Mouse (Mus musculus) embryonic stem cell, embryonic (primary cell): ENCODE results near the gene Shd.

Experiments
- CTCF ChIA-PET, 4 experiments: fragments of 300-600 bp in 2 of 4; fragments of 350-600 bp in 2 of 4; sonication (Branson Sonifier 250); formaldehyde crosslinking; loops; one replicate each; lab custom pipeline; 2022; ENCODE audit warnings: inconsistent platforms in 2 of 4; lab: Charles Lee
- POLR2A ChIA-PET, 4 experiments: fragments of 300-600 bp in 2 of 4; fragments of 350-600 bp in 2 of 4; sonication (Branson Sonifier 250); formaldehyde crosslinking; loops; one replicate each; lab custom pipeline; 2022; ENCODE audit warnings: antibody characterized with exemption in 4 of 4, inconsistent platforms in 1 of 4; lab: Charles Lee

Shd gene

GRCm38 (mm10) chr17:56008356-56009087 is 38.3 kb downstream of the Shd start:
- CTCF ChIA-PET = interaction anchor here (0.6 to 4.2 kb wide), 41 partner anchors 8 to 342 kb away, joined by 3 to 43 read pairs (median 4); partner anchors contain the start of genes Sh3gl1 (in 4 of the 4), Chaf1a (in 1 of the 4), Hdgfl2 (in 1 of the 4) and Kdm4b (in 1 of the 4)
- POLR2A ChIA-PET = interaction anchor here (0.6 to 5.3 kb wide), 78 partner anchors 8 to 538 kb away, joined by 3 to 97 read pairs (median 5); partner anchors contain the start of genes Sh3gl1 (in 4 of the 4), Yju2 (in 4 of the 4), Hdgfl2 (in 3 of the 4) and Chaf1a (in 2 of the 4)

GRCm38 (mm10) chr17:56009088-56009961 is 39.1 kb downstream of the Shd start:
- CTCF ChIA-PET = interaction anchor here (0.5 to 4.2 kb wide), 65 partner anchors 8 to 525 kb away, joined by 3 to 43 read pairs (median 4); partner anchors contain the start of genes Sh3gl1 (in 4 of the 4), Chaf1a (in 1 of the 4), Dpp9 (in 1 of the 4) and Ebi3 (in 1 of the 4)
- POLR2A ChIA-PET = interaction anchor here (0.6 to 5.3 kb wide), 81 partner anchors 8 to 602 kb away, joined by 3 to 97 read pairs (median 5); partner anchors contain the start of genes Sh3gl1 (in 4 of the 4), Chaf1a (in 3 of the 4), Hdgfl2 (in 3 of the 4) and Yju2 (in 3 of the 4)

GRCm38 (mm10) chr17:56009962-56010240 is 39.6 kb downstream of the Shd start:
- CTCF ChIA-PET = interaction anchor here (0.5 to 4.2 kb wide), 54 partner anchors 8 to 526 kb away, joined by 3 to 43 read pairs (median 4); partner anchors contain the start of genes Sh3gl1 (in 3 of the 4), Chaf1a (in 1 of the 4), Dpp9 (in 1 of the 4) and Ebi3 (in 1 of the 4)
- POLR2A ChIA-PET = interaction anchor here (0.6 to 5.3 kb wide), 55 partner anchors 8 to 602 kb away, joined by 3 to 97 read pairs (median 9); partner anchors contain the start of genes Sh3gl1 (in 4 of the 4), Chaf1a (in 3 of the 4), Hdgfl2 (in 3 of the 4) and Yju2 (in 3 of the 4)

- ChIA-PET CTCF (interaction anchor here (0.6 to 4.2 kb wide), 52 partner anchors 8 to 526 kb away, joined by 3 to 43 read pairs (median 4); partner anchors contain the start of genes Sh3gl1 (in 3 of the 4), Chaf1a (in 2 of the 4), Dpp9 (in 1 of the 4) and Ebi3 (in 1 of the 4)), POLR2A (interaction anchor here (0.7 to 5.3 kb wide), 41 partner anchors 8 to 601 kb away, joined by 3 to 97 read pairs (median 13); partner anchors contain the start of genes Chaf1a (in 3 of the 4), Sh3gl1 (in 3 of the 4), Hdgfl2 (in 2 of the 4) and Ubxn6 (in 2 of the 4))
Observed at GRCm38 (mm10) chr17:56010255-56010654, 40.0 kb downstream of the Shd start.

GRCm38 (mm10) chr17:56010681-56011080 is 40.4 kb downstream of the Shd start:
- POLR2A ChIA-PET = interaction anchor here in 3 of 4 experiments (0.6 to 5.3 kb wide), 30 partner anchors 7 to 1096 kb away, joined by 3 to 97 read pairs (median 15); partner anchors contain the start of genes Chaf1a (in 2 of the 3), Sh3gl1 (in 2 of the 3), Hdgfl2 (in 1 of the 3) and Kdm4b (in 1 of the 3)
- CTCF ChIA-PET = interaction anchor here (0.6 to 4.2 kb wide), 43 partner anchors 8 to 1336 kb away, joined by 3 to 43 read pairs (median 4); partner anchors contain the start of genes Sh3gl1 (in 3 of the 4), Ebi3 (in 2 of the 4), Chaf1a (in 1 of the 4) and Fsd1 (in 1 of the 4)

GRCm38 (mm10) chr17:56011441-56011840 is 41.2 kb downstream of the Shd start:
- POLR2A ChIA-PET = interaction anchor here in 3 of 4 experiments (0.6 to 5.3 kb wide), 14 partner anchors 21 to 1096 kb away, joined by 3 to 97 read pairs (median 16); partner anchors contain the start of genes Chaf1a (in 2 of the 3), Sh3gl1 (in 2 of the 3), Hdgfl2 (in 1 of the 3) and Kdm4b (in 1 of the 3)
- CTCF ChIA-PET = interaction anchor here (0.6 to 4.2 kb wide), 28 partner anchors 9 to 1337 kb away, joined by 3 to 43 read pairs (median 5); partner anchors contain the start of genes Sh3gl1 (in 3 of the 4), Chaf1a (in 1 of the 4), Ebi3 (in 1 of the 4) and Fsd1 (in 1 of the 4)

GRCm38 (mm10) chr17:56015293-56015692 is 45.0 kb downstream of the Shd start:
- ChIA-PET CTCF (interaction anchor here in 3 of 4 experiments (0.7 to 1.0 kb wide), 3 partner anchors 58 to 537 kb away, joined by 3 to 5 read pairs (median 3); no protein-coding TSS in a partner anchor), POLR2A (interaction anchor here in 2 of 4 experiments (0.6 to 8.7 kb wide), 4 partner anchors 14 to 54 kb away, joined by 3 to 73 read pairs (median 47); partner anchors contain the start of gene Sh3gl1 (in 1 of the 2))

- POLR2A ChIA-PET = interaction anchor here in 3 of 4 experiments (0.8 to 8.7 kb wide), 14 partner anchors 7 to 59 kb away, joined by 3 to 73 read pairs (median 12); partner anchors contain the start of genes Chaf1a (in 2 of the 3), Sh3gl1 (in 2 of the 3) and Ubxn6 (in 1 of the 3)
Observed at GRCm38 (mm10) chr17:56016382-56016781, 46.1 kb downstream of the Shd start.

GRCm38 (mm10) chr17:56016793-56017785 is 46.8 kb downstream of the Shd start:
- CTCF ChIA-PET = interaction anchor here in 3 of 4 experiments (0.5 to 2.9 kb wide), 14 partner anchors 9 to 71 kb away, joined by 3 to 39 read pairs (median 5); partner anchors contain the start of genes Sh3gl1 (in 2 of the 3), Fsd1 (in 1 of the 3) and Yju2 (in 1 of the 3)
- POLR2A ChIA-PET = interaction anchor here (0.7 to 8.7 kb wide), 26 partner anchors 8 to 260 kb away, joined by 3 to 73 read pairs (median 5); partner anchors contain the start of genes Chaf1a (in 2 of the 4), Sh3gl1 (in 2 of the 4), Ebi3 (in 1 of the 4) and Hdgfl2 (in 1 of the 4)

More at GRCm38 (mm10) chr17:56016382-56016781, 46.1 kb downstream of the Shd start:
- CTCF ChIA-PET = interaction anchor here in 2 of 4 experiments (0.5 to 2.9 kb wide), 3 partner anchors 8 to 49 kb away, joined by 3 to 39 read pairs (median 16); partner anchors contain the start of gene Sh3gl1 (in 1 of the 2)

- ChIA-PET CTCF (interaction anchor here (0.5 to 2.9 kb wide), 31 partner anchors 8 to 877 kb away, joined by 3 to 39 read pairs (median 4); partner anchors contain the start of genes Sh3gl1 (in 3 of the 4), Hdgfl2 (in 2 of the 4), Chaf1a (in 1 of the 4) and Fsd1 (in 1 of the 4)), POLR2A (interaction anchor here (0.7 to 8.7 kb wide), 46 partner anchors 9 to 308 kb away, joined by 3 to 73 read pairs (median 4); partner anchors contain the start of genes Chaf1a (in 3 of the 4), Sh3gl1 (in 3 of the 4), Ubxn6 (in 2 of the 4) and Yju2 (in 2 of the 4))
Observed at GRCm38 (mm10) chr17:56017848-56018247, 47.6 kb downstream of the Shd start.

GRCm38 (mm10) chr17:56018347-56019131 is 48.3 kb downstream of the Shd start:
- POLR2A ChIA-PET = interaction anchor here (0.7 to 8.7 kb wide), 45 partner anchors 9 to 307 kb away, joined by 3 to 73 read pairs (median 4); partner anchors contain the start of genes Chaf1a (in 3 of the 4), Sh3gl1 (in 3 of the 4), Ubxn6 (in 2 of the 4) and Yju2 (in 2 of the 4)
- CTCF ChIA-PET = interaction anchor here (0.5 to 2.9 kb wide), 37 partner anchors 9 to 876 kb away, joined by 3 to 39 read pairs (median 4); partner anchors contain the start of genes Sh3gl1 (in 4 of the 4), Hdgfl2 (in 2 of the 4), Chaf1a (in 1 of the 4) and Ebi3 (in 1 of the 4)

GRCm38 (mm10) chr17:56020400-56021084 is 50.3 kb downstream of the Shd start:
- ChIA-PET CTCF (interaction anchor here in 2 of 4 experiments (0.5 to 2.0 kb wide), 3 partner anchors 10 to 19 kb away, joined by 3 to 5 read pairs (median 5); no protein-coding TSS in a partner anchor), POLR2A (interaction anchor here in 3 of 4 experiments (0.8 to 8.7 kb wide), 11 partner anchors 9 to 58 kb away, joined by 3 to 73 read pairs (median 4); partner anchors contain the start of genes Sh3gl1 (in 2 of the 3), Chaf1a (in 1 of the 3) and Hdgfl2 (in 1 of the 3))
